Mouse (Mus musculus) E14TG2a.4 (cell line): ENCODE measurements around the gene Focad.

Experiments
- H3K27me3 ChIP-seq: 2 replicates; pipeline ENCODE4 v1.6.1; 2014; ENCODE audit warnings: low read length, control low read depth; ENCODE audit not compliant: insufficient read depth
- H3K36me3 ChIP-seq: 2 replicates; pipeline ENCODE4 v1.6.1; 2014; ENCODE audit warnings: low read length, control low read depth; ENCODE audit not compliant: insufficient read depth
- H3K4me1 ChIP-seq: replicated peaks from 2 replicates; pipeline ENCODE4 v1.6.1; 2014; ENCODE audit warnings: low read depth, low read length, control low read depth
- H3K4me3 ChIP-seq: replicated peaks from 2 replicates; pipeline ENCODE4 v1.5.1; 2014; ENCODE audit warnings: mild to moderate bottlenecking, low read length
- H3K9me3 ChIP-seq: 2 replicates; pipeline ENCODE4 v1.6.1; 2014; ENCODE audit warnings: low read length, control low read depth
- CTCF ChIP-seq: conservative IDR thresholded peaks from 2 replicates; pipeline ENCODE4 v1.5.1; 2014; ENCODE audit warnings: low read length
- NANOG ChIP-seq: IDR thresholded peaks from 2 replicates; pipeline ENCODE4 v1.6.1; 2014; ENCODE audit warnings: borderline replicate concordance, low read length, mixed read lengths
- POU5F1 ChIP-seq: IDR thresholded peaks from 2 replicates; pipeline ENCODE4 v1.6.1; 2014; ENCODE audit warnings: low read length, borderline replicate concordance

The Focad gene

DNA sequence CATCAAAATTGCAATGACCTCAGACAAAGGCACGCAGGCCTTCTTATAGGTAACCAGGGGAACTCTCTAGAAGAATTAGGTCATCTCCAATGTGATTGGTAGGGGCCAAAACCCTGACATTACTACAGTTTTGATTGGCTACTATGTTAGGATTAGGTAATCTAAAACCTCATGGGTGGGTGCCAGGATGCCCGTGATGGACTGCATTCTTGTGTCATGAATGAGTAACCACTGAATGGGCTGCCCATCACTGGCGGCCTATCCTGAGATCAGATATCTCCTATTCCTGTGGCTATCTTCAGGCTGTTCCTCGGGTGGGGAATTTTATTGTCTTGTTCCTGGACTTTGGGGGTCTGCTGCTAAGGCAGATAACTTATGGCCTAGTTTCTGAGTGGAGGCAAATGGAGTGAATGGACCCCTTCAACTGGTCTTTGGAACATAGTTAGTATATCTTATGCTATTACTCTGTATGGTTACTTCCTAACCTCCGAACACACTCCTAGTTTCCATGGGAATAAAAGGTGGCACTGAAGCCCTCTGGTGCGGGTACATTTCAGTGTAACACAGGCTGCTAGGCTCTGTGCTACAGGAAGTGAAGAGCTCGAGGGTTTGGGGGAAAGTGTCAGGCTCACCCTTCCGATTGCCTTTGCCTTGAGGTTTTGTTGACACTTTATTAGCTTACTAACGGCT is 306.0 kb downstream of the Focad start:
- Histone ChIP-seq H3K27me3 (no peaks in the 10 kb centered on the region), H3K4me1 (no peaks in the 10 kb centered on the region), H3K9me3 (no peaks in the 10 kb centered on the region), H3K36me3 (no peaks in the 10 kb centered on the region), H3K4me3 (no peak overlapping the region)
- no peak for TF ChIP-seq CTCF
- TF ChIP-seq NANOG: no peak
- TF ChIP-seq POU5F1: no peak

DNA sequence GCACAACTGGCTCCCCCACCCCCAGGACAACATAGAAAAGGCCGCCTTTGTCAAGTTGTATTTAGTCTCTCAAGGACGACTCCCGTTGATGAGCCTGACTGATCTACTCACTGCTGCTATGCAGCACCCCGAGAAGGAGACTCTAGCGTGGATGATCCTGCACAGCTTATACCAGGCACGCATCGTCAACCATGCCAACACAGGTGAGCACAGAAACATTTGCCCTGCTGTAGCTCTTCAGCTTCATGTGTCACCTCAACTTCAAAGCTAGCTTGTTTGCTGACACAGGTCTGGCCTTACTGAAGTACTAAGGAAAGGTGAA is 306.5 kb downstream of the Focad start:
- Histone ChIP-seq H3K36me3 (no peaks in the 10 kb centered on the region), H3K9me3 (no peaks in the 10 kb centered on the region), H3K27me3 (no peaks in the 10 kb centered on the region), H3K4me1 (no peaks in the 10 kb centered on the region), H3K4me3 (no peak overlapping the region)
- TF ChIP-seq CTCF: no peak
- TF ChIP-seq POU5F1: no peak
- TF ChIP-seq NANOG: no peak

DNA sequence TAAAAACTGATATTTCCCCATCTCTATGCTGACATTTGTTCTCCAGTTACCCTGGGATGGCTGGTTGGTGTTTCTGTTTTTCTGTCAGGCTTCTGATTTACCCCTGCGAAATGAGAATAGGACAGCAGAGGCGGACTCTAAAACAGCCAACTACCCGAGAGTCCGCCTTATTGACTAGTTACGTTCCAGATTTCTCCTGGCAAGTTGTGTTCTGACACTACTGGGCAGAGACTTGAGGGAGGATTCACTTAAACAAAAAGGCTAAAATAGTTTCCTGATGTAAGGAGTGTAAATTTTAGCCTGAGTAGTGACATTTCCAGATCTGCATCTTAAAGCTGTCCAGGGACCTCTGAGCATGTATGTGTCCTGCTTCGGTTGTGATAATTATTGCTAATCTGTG is 308.5 kb downstream of the Focad start:
- Histone ChIP-seq H3K36me3 (peaks cover 8% of the 10 kb centered on the region), H3K9me3 (no peaks in the 10 kb centered on the region), H3K4me3 (no peak overlapping the region), H3K4me1 (no peaks in the 10 kb centered on the region), H3K27me3 (no peaks in the 10 kb centered on the region)
- TF ChIP-seq NANOG (no peak), POU5F1 (no peak), CTCF (no peak)

DNA sequence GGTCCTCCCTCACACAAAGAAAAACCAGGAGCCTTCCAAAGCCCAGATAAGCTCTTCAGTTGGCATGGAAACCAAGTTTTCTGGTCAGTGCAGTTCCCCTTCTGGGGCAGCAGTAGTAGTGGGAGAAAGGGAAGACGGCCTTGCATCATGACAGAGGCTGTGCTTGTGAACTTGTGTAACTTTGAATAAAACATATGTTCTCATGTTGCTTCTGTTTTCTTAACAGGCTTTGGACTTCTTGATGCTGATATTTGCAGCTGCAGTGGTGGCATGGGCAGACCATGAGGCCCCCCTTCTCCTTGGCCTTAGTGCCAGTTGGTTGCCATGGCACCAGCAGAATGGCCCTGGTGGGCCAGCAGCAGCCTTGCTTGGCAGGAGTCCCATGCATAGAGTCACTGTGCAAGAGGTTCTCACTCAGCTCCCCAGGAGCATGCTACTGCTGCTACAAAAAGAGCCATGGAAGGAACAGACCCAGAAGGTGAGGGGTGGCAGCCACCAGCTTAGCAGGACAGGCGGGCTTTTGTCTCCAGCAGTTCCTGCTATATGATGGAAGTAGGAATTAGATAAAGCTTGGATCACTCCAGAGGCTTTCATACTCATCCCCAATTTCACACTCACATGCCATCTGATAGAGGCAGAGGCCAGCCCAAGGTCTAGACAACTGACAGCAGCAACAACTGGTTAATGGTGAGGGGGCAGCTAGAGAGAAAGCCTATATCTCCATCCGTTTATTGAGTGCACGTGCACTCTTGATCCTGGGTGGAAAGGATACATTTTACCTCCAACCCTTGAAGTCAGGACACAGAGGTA is 312.7 kb downstream of the Focad start:
- H3K4me3 ChIP-seq: no peak overlapping the region
- H3K36me3 ChIP-seq: peaks cover 8% of the 10 kb centered on the region
- no peaks in the 10 kb centered on the region for H3K27me3 ChIP-seq
- TF ChIP-seq CTCF: no peak
- no peak for TF ChIP-seq NANOG
- no peak for TF ChIP-seq POU5F1
- no peaks in the 10 kb centered on the region for H3K9me3 ChIP-seq
- H3K4me1 ChIP-seq: no peaks in the 10 kb centered on the region

DNA sequence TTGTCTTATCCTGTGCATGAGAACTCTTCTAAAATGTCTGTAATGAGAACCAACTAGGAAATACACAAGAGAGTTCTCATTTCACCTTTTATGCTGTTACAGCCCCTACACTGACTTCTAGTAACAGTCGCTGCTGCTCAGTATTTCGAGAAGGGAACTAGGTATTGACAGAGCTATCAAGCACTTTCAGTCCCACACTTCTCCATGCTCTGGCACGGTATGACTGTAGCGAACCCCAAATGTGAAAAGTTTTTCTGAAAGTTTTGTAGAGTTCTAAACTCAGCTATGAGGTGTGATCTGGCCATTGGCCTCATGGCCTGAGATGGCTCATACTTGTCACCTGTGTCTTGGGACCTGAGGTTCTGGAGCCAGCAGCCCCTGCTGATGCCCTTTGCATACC is 314.9 kb downstream of the Focad start:
- Histone ChIP-seq H3K27me3 (no peaks in the 10 kb centered on the region), H3K4me3 (no peak overlapping the region), H3K9me3 (no peaks in the 10 kb centered on the region), H3K36me3 (peaks cover 8% of the 10 kb centered on the region), H3K4me1 (no peaks in the 10 kb centered on the region)
- TF ChIP-seq CTCF (no peak), NANOG (no peak), POU5F1 (no peak)

DNA sequence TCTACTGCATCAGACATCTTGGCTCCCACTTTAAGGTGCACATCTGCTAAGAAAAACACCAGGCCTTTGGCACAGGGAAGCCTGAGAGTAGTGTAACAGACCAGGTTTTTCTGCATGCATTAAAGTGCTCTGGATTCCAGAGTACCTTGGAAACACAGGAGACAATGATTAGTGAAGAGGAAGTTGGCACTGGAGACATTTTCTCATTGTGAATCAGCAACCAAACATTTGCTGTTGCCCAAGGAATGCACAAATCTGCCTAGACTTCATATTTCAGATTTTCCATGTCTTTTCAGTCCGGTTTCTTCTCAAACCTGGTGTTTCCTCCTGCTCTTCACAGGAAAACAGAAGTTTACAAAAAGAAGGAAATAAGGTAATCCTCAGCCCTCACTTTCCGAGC is 317.9 kb downstream of the Focad start:
- TF ChIP-seq POU5F1 (no peak), CTCF (no peak), NANOG (no peak)
- Histone ChIP-seq H3K4me3 (no peak overlapping the region), H3K27me3 (no peaks in the 10 kb centered on the region), H3K4me1 (no peaks in the 10 kb centered on the region), H3K36me3 (peaks cover 2% of the 10 kb centered on the region), H3K9me3 (no peaks in the 10 kb centered on the region)

DNA sequence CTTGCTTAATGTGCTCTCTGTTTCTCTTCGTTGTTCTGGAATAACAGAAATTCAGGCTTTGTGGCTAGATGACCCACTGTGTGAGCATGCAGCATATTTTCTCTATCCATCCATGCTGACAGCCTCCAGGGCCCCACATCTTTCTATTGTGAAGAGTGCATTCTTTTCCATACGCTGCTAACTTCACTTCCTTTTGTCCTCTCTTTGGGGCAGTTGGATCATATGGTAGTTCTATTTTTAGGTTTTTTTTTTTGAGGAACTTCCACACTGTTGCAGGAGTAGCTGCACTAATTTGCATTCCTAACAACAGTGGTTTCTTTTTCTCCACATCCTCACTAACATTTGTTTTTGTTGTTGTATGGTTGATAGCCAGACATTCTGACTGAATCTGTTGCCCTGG is 320.6 kb downstream of the Focad start:
- no peak for TF ChIP-seq CTCF
- Histone ChIP-seq H3K36me3 (no peaks in the 10 kb centered on the region), H3K4me3 (no peak overlapping the region), H3K9me3 (no peaks in the 10 kb centered on the region), H3K27me3 (no peaks in the 10 kb centered on the region), H3K4me1 (no peaks in the 10 kb centered on the region)

DNA sequence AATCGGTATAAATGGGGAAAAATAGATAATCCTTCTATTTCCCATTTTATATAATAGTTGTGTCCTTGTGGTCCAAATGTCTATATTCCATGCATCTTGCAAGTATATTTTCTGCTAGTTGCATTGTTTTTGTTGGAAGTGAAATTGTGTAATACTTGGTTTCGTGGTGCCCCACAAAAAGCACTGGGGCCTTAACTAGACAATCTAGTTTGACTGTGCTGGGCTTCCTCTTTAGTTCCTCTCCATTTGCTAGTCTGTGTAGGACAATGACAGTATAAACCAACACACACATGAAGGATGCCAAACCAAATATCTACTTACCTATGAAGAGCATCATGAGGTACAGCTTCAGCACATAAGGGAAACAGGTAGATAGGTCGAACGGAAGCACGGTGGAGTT is 324.9 kb downstream of the Focad start:
- Histone ChIP-seq H3K27me3 (no peaks in the 10 kb centered on the region), H3K4me3 (no peak overlapping the region), H3K36me3 (no peaks in the 10 kb centered on the region), H3K4me1 (no peaks in the 10 kb centered on the region), H3K9me3 (no peaks in the 10 kb centered on the region)
- TF ChIP-seq CTCF: no peak
- no peak for TF ChIP-seq POU5F1
- TF ChIP-seq NANOG: no peak

DNA sequence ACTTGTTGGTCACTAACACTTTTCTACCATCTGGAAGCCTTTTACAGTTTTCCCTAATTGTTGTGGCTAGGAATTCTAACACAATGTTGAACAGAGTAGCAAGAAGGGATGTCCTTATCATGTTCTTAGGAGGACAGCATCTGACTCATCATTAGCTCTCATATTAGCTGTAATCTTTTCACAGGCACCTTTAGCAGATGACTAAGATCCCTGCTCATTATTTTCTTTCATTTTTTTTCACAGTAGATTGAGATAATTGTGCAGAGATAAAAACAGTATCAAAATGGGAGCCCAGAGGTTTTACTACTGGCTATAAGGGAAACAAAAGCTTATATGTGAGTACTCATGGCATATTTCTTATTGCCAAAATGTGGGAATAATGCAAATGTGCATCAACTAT is 330.1 kb downstream of the Focad start:
- H3K9me3 ChIP-seq: no peaks in the 10 kb centered on the region

More for the DNA sequence above, 330.1 kb downstream of the Focad start:
- Histone ChIP-seq H3K4me3 (no peak overlapping the region), H3K36me3 (no peaks in the 10 kb centered on the region), H3K27me3 (no peaks in the 10 kb centered on the region), H3K4me1 (no peaks in the 10 kb centered on the region)
- no peak for TF ChIP-seq CTCF
- TF ChIP-seq NANOG: no peak
- no peak for TF ChIP-seq POU5F1
